Mouse (Mus musculus) brain, adult 10 weeks (tissue): Measurements from ENCODE around the gene Sptlc2. TPM values are rescaled to one million over a fixed set of nuclear protein-coding genes. Genes with fewer than 3 reads are reported as not detected.

Source experiments
- polyA plus RNA-seq: library from polyadenylated mRNA; stranded (reverse); fragments of 350-450 nt; fragmentation: Illumina TruSeq; extraction: RNeasy Lipid Tissue Mini Kit (QIAGEN cat#74804); gene quantifications from one replicate; pipeline ENCODE4 v1.2.3, GENCODE M21; 2015; ENCODE audit warnings: low read depth, low replicate concordance

The Sptlc2 gene
- polyA plus RNA-seq = 29.7 TPM

GRCm38 (mm10) chr12:87388122-87388774 is at the start of gene Sptlc2:
Gene Sptlc2, minus strand, starts transcription at chr12:87388355.

GRCm38 (mm10) chr12:87299657-87300440 is 88.3 kb downstream of the Sptlc2 start, which contains the start of gene Ism2:
Gene Ism2, minus strand, starts transcription at chr12:87299705.

GRCm38 (mm10) chr12:87266108-87266826 is 121.9 kb downstream of the Sptlc2 start, which contains the start of the genes Vipas39 and Ahsa1:
Gene Vipas39, minus strand, starts transcription at chr12:87266256.
Gene Ahsa1, plus strand, starts transcription at chr12:87266479.

Other genes with a start within 250 kb of the Sptlc2 start
- gene Gstz1, start 241.2 kb downstream of the Sptlc2 start, polyA plus RNA-seq = 66.3 TPM
- gene Pomt2, start 240.4 kb downstream of the Sptlc2 start, polyA plus RNA-seq = 13.0 TPM
- gene Samd15, start 188.6 kb downstream of the Sptlc2 start, polyA plus RNA-seq = 3.8 TPM
- gene Tmed8, start 187.9 kb downstream of the Sptlc2 start, polyA plus RNA-seq = 19.9 TPM
- gene Noxred1, start 149.6 kb downstream of the Sptlc2 start, polyA plus RNA-seq = 1.4 TPM
- gene Vipas39, start 122.1 kb downstream of the Sptlc2 start, polyA plus RNA-seq = 59.1 TPM
- 241 TPM for gene Ahsa1, start 121.9 kb downstream of the Sptlc2 start, polyA plus RNA-seq
- not detected for gene Ism2, start 88.7 kb downstream of the Sptlc2 start, polyA plus RNA-seq
- 118 TPM for gene Slirp, start 55.5 kb upstream of the Sptlc2 start, polyA plus RNA-seq
- gene Alkbh1, start 55.7 kb upstream of the Sptlc2 start, polyA plus RNA-seq = 17.2 TPM
- 80.0 TPM for gene Snw1, start 83.9 kb upstream of the Sptlc2 start, polyA plus RNA-seq
- not detected for gene Gm5788, start 106.4 kb upstream of the Sptlc2 start, polyA plus RNA-seq
- not detected for gene Gm8300, start 126.0 kb upstream of the Sptlc2 start, polyA plus RNA-seq
- gene Oog1, start 214.3 kb upstream of the Sptlc2 start, polyA plus RNA-seq = not detected
- gene Gm4027, start 230.5 kb upstream of the Sptlc2 start, polyA plus RNA-seq = not detected